Mouse (Mus musculus): Measurements from ENCODE around the gene Cd164.

DNA sequence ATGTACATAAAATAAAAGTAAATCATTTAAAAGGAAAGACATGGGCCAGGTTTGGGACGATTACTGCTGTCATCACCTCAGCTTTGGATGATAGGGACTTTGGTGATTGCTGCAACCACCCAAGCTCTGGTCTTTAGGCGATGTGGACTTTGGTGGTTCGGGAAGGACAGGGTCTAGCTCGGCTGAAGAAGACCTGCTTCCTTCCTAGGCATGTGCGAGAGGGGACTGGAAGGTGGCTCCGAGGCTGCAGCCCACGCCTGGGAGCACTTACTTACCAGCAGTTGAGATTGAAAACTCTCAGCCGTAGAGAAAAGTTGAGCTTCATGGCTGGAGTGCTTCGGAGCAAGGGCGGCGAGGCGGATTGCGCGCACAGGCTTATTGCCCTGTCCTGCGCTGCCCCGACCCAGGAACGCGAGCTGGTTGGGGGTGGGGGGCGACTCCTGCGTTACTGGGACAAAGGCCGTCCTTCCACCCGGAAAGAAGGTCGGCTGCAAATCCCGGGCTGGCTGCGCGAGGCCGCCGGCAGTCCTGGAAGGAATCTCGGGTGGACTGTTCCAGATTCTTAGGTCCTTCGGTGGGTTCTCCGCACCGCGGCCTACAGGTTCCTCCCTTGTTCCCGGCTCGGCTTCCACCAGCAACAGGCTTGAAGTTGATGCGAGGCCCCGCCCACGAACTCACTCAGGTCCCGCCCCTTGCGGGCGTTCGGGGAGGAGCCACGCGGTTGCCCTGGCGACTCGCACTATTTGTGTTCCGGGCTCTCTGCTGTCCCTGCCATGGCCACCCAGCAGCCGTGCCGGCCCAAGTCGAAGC is 29.3 kb upstream of the Cd164 start, which contains the start of the genes Smpd2 and Ppil6:
- peak; percentile 21; the same call in 1 of the 2 replicates for TF ChIP-seq CTCF (IDR thresholded peaks at IDR 0.05; ENCODE audit: low read depth)
- TF ChIP-seq EP300 (optimal IDR thresholded peaks at IDR 0.05) = no peak

Data from stomach, postnatal 0 days (tissue).